Mouse (Mus musculus): Measurements from ENCODE around the gene Vgll3.

The Vgll3 gene

DNA sequence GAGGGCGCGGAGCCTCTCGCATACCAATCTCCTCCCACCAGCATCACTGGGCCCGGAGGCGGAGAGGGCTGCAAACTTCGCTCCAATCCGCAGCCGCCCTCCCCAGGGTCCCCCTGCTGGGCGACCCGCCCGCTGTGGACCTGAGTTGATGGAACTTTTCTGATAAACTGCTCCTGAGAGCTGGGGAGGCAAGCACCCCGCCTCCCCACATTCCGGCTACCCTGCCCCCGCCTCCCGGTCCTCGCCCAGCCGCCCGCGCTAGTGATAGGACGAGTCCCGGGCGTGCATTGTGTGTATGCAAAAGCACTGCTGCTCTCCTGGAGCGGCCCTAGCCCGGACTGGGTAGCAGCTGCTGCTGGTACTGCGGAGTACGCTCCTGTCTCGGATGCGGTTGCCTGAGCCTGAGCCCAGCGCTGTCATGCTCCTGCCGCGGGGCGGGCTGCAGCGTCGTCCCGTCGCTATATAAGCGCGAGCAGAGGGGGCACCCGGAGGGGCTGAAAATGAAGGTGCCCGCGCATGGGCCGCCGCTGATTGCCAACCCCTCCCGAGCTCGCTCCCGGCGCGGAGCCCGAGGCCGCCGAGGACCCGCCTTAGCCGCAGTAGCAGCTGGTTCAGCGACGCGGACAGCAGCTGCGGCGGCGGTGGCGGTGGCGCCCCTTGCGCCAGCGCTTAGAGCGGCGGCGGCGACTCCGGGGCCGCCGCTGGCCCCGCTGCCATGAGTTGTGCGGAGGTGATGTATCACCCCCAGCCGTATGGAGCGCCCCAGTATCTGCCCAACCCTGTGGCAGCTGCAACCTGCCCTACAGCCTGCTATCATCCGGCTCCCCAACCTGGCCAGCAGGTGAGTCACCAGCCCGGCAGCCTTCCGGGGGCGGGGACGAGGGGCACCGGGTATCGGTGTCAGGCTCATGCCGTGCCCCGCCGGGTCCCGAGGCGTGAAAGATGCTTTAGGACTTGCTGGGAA, at the start of gene Vgll3:
Gene Vgll3 (plus strand): TSS at position 340 of the 964 bp plus-strand sequence.
- no peak for DNase-seq (ENCODE audit: low read depth)

DNA sequence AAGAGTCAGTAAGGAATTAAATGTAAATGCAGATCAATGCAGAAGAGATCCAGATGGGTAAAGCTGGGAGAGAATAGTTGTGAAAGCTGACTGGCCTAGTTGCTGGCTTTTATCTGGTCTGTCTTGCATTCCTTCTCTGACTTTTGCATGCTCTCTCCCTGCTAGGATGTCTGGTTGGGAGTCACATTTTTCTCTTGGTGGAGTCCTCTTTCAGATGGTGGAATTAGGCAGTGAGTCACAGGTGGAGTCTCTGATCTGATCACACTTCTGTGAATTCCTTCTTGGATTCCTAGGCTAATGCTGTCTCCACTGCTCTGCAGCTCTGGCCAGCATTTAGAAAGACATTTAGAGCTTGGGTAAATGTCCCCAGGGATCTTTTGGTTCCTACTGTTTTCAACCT, 49.1 kb upstream of the Vgll3 start:
- no peak for DNase-seq (ENCODE audit: low read depth)

DNA sequence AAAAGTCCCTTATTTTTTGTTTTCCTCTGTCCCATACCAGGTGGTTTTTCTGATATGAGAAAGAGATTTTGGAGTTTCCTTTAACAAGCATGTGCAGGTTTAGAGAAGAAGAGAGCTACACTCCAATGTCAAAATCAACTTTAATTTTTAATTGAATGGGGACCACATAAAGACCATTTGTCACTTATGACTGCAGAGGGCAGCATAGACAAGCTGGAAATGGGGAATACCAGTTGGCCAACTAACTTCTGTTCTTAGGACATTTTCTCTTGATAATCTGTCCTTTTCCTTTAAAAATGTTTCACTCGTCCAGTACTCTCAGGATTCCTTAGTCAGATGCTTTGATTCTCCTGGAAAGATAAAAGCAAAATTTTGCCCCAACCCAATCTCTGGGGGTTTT, 29.1 kb upstream of the Vgll3 start:
- no peak for DNase-seq (ENCODE audit: low read depth)

GRCm38 (mm10) chr16:65816059-65816458, 1.0 kb downstream of the Vgll3 start:
- no peak for DNase-seq (ENCODE audit: low read depth)

DNA sequence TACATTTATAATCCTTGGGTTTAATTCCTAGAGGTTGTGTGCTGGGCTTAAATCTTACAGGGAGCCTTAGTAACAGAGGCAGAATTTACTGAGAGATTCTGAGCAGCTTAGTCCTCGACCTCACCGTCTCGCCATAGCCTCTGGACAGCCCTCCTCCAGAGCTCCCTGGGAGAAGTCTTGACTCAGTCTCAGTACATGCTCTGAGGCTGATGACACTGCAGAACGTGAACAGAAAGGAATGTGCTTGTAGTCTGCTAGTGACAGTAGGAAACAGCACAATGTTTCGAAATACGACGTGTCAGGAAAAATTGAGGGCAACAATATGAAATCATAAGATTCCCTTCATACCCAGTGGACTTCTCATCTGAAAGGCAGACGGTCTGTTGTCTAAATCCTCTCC, 3.7 kb downstream of the Vgll3 start:
- no peak for DNase-seq (ENCODE audit: low read depth)

- DNase-seq (ENCODE audit: low read depth) = no peak
Observed at GRCm38 (mm10) chr16:65820803-65821202, 5.7 kb downstream of the Vgll3 start.

GRCm38 (mm10) chr16:65823721-65824120, 8.7 kb downstream of the Vgll3 start:
- DNase-seq (ENCODE audit: low read depth) = no peak

DNA sequence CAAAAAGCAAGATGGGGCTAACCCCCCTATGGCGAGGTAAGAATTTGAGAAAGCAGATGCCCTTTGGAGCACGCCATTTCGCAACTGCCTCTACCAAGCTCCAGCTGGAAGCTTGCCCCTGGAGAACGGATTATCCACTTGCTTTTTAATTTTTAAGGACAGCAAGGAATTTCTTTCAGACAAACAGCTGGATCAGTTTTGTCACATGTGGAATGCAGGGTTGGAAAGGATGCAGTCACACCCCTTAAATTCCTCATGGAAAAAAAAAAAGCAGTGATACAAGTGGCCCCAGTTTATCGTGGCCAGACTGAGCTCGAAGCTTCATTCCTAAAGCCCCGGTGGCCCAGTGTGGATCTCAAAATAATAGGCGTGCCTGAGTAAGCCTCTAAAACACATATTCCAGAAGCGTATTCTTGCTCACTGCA, 13.1 kb downstream of the Vgll3 start:
- no peak for DNase-seq (ENCODE audit: low read depth)

GRCm38 (mm10) chr16:65829096-65829495, 14.0 kb downstream of the Vgll3 start:
- DNase-seq (ENCODE audit: low read depth) = no peak

GRCm38 (mm10) chr16:65834721-65835120, 19.7 kb downstream of the Vgll3 start:
- no peak for DNase-seq (ENCODE audit: low read depth)

DNA sequence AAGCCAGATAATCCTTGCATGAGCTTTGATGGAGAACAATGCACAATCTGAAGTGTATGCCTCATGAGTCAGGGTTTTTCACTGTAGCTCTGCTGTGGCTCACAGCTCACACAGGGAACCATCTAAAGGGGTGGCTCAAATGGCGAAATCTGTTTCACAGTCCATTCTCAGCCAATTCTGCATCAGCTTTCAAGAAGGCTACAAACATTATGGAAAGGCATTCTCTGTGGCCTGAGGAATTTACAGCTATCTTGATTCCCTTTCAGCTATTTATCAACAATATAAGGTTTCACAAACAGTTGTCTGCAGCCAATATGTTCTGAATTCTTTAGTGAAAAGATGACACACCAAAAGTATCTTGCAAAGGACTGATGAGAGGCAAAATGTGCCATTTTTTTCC, 35.1 kb downstream of the Vgll3 start:
- DNase-seq (ENCODE audit: low read depth) = no peak

- DNase-seq (ENCODE audit: low read depth) = no peak
Observed at GRCm38 (mm10) chr16:65864471-65864870, 49.4 kb downstream of the Vgll3 start.

DNA sequence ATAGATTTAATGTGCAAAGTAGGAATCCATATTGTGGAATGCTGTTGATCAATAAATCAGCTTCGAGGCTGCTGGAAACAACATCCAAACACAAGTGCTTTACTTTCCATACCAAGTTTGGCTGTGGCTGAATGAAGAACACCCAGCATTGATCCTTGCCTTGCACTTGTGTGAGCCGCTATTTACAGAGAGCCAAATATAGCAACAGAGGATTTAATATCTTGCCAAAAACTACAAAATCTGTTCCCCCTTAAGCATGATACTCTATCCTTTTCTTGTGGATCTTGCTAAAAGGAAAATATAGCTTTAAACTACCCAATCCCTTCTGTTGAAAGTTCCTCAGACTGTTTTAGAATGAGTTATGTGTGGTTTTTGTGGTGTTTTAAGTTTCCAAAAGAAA, 52.9 kb downstream of the Vgll3 start:
- DNase-seq (ENCODE audit: low read depth) = no peak

- DNase-seq (ENCODE audit: low read depth) = no peak
Observed at GRCm38 (mm10) chr16:65868933-65869332, 53.9 kb downstream of the Vgll3 start.

DNA sequence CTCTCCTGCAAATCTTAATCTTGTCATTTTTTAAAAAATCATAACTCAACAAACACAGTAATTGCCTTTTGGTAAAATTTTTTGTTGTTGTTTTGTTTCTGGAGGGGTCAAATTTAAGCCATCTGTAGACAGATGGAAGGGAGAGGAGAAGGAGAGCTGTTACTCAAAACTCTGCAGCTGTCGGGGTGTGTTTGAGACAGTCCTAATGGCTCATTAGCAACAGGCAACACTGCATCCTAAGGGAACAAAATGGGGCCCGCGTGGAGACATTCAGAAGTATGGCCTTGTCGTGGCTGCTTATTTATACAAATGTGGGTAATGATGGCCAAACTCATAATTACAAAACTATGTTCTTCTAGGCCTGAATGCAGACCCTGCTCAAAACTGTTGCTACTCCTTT, 73.9 kb downstream of the Vgll3 start:
- DNase-seq (ENCODE audit: low read depth) = no peak
